Mouse (Mus musculus) kidney, postnatal 14 days (tissue): ENCODE measurements around the gene Prr7.
"Not testable (repeated sequence)": the region's sequence is repeated elsewhere in the genome, so short reads cannot be mapped to it uniquely, and the experiment has no call there.

ENCODE experiments used
- DNase-seq: peaks from one replicate; pipeline ENCODE4 v3.0.0; 2022; ENCODE audit warnings: mixed read lengths

Gene Prr7

GRCm38 (mm10) chr13:55464027-55464884 is at the start of gene Prr7:
Gene Prr7, plus strand, starts transcription at chr13:55464267.
- DNase-seq: peak; percentile 55

GRCm38 (mm10) chr13:55414743-55415380 is 49.2 kb upstream of the Prr7 start, which contains the start of gene Pfn3:
Gene Pfn3, minus strand, starts transcription at chr13:55415232.
- DNase-seq: peak; percentile 90

GRCm38 (mm10) chr13:55418004-55418403 is 46.1 kb upstream of the Prr7 start:
- DNase-seq: peak; percentile 87

GRCm38 (mm10) chr13:55419142-55419541 is 44.9 kb upstream of the Prr7 start:
- no peak for DNase-seq

GRCm38 (mm10) chr13:55420018-55420932 is 43.8 kb upstream of the Prr7 start:
- no peak for DNase-seq

- DNase-seq: peak; percentile 73
Measured at GRCm38 (mm10) chr13:55420933-55421800, 42.9 kb upstream of the Prr7 start.

- no peak for DNase-seq
Measured at GRCm38 (mm10) chr13:55426613-55427012, 37.5 kb upstream of the Prr7 start, which contains the start of gene F12. Gene F12, minus strand, starts transcription at chr13:55426793.

- DNase-seq: peak; percentile 75
Measured at GRCm38 (mm10) chr13:55429226-55429888, 34.7 kb upstream of the Prr7 start.

- no peak for DNase-seq
Measured at GRCm38 (mm10) chr13:55430566-55430965, 33.5 kb upstream of the Prr7 start.

GRCm38 (mm10) chr13:55431889-55432685 is 32.0 kb upstream of the Prr7 start:
- no peak for DNase-seq

- not testable (repeated sequence) for DNase-seq
Measured at GRCm38 (mm10) chr13:55437111-55437629, 26.9 kb upstream of the Prr7 start.

GRCm38 (mm10) chr13:55443799-55444285 is 20.2 kb upstream of the Prr7 start:
- no peak for DNase-seq

GRCm38 (mm10) chr13:55444286-55444936 is 19.7 kb upstream of the Prr7 start:
- DNase-seq: no peak

GRCm38 (mm10) chr13:55444937-55445315 is 19.1 kb upstream of the Prr7 start, which contains the start of gene Grk6:
Gene Grk6, plus strand, starts transcription at chr13:55445072.
- peak; percentile 100 for DNase-seq

- DNase-seq: no peak
Measured at GRCm38 (mm10) chr13:55445361-55446091, 18.5 kb upstream of the Prr7 start.

- no peak for DNase-seq
Measured at GRCm38 (mm10) chr13:55446483-55447105, 17.5 kb upstream of the Prr7 start.

- DNase-seq: no peak
Measured at GRCm38 (mm10) chr13:55447543-55447943, 16.5 kb upstream of the Prr7 start.

GRCm38 (mm10) chr13:55448131-55448530 is 15.9 kb upstream of the Prr7 start:
- DNase-seq: no peak
